Mouse (Mus musculus) midbrain, embryonic 15.5 days (tissue): ENCODE data around the gene Abhd17c. TPM values are rescaled to one million over a fixed set of nuclear protein-coding genes. Genes with fewer than 3 reads are reported as not detected.

Experiments
- ATAC-seq: fragments of 200-750 bp; cut with Nextera tagmentation; replicated peaks from 2 replicates; pipeline ENCODE4 v1.8.0; 2017; ENCODE audit warnings: moderate TSS enrichment
- H3K27ac ChIP-seq: fragments of 300-500 bp; sonication (generic); 2 replicates; pipeline ENCODE4 v1.5.1; 2015; ENCODE audit warnings: mild to moderate bottlenecking, inconsistent platforms
- H3K27me3 ChIP-seq: fragments of 300-500 bp; sonication (generic); replicated peaks from 2 replicates; pipeline ENCODE4 v1.6.1; 2015; ENCODE audit warnings: inconsistent platforms
- H3K36me3 ChIP-seq: fragments of 300-500 bp; sonication (generic); replicated peaks from 2 replicates; pipeline ENCODE4 v1.6.1; 2015; ENCODE audit warnings: inconsistent platforms
- H3K4me1 ChIP-seq: fragments of 300-500 bp; sonication (generic); 2 replicates; pipeline ENCODE4 v1.6.1; 2015; ENCODE audit warnings: inconsistent platforms
- H3K4me2 ChIP-seq: fragments of 300-500 bp; sonication (generic); 2 replicates; pipeline ENCODE4 v1.6.1; 2015; ENCODE audit warnings: inconsistent platforms, mild to moderate bottlenecking, moderate library complexity
- H3K4me3 ChIP-seq: fragments of 300-500 bp; sonication (generic); 2 replicates; pipeline ENCODE4 v1.5.1; 2015; ENCODE audit warnings: mild to moderate bottlenecking, inconsistent platforms
- H3K9ac ChIP-seq: fragments of 300-500 bp; sonication (generic); 2 replicates; pipeline ENCODE4 v1.6.1; 2015; ENCODE audit warnings: mild to moderate bottlenecking, inconsistent platforms
- H3K9me3 ChIP-seq: fragments of 300-500 bp; sonication (generic); 2 replicates; pipeline ENCODE4 v1.6.1; 2016; ENCODE audit warnings: inconsistent platforms
- WGBS: fragments of 180-500 bp; shearing (Covaris S2); methylation state at CpG from one replicate; pipeline ENCODE4 v1.1.7; 2015; ENCODE audit warnings: mixed read lengths; 5-methylcytosine and 5-hydroxymethylcytosine counted together
- polyA plus RNA-seq: library from polyadenylated mRNA; unstranded; fragments of >200 nt; fragmentation: Nextera tagmentation; extraction: Ambion mirVana; gene quantifications from 2 replicates; pipeline ENCODE4 v1.2.1, GENCODE M21; 2015

Abhd17c gene
- polyA plus RNA-seq, 1 experiment from 2014 or later = 69.9 TPM

GRCm38 (mm10) chr7:84112351-84113034, 39.2 kb downstream of the Abhd17c start:
- Histone ChIP-seq H3K9me3 (no peaks in the 10 kb centered on the region), H3K4me2 (no peak overlapping the region), H3K9ac (no peak overlapping the region), H3K27me3 (no peaks in the 10 kb centered on the region), H3K27ac (no peak overlapping the region), H3K4me1 (peaks cover 26% of the 10 kb centered on the region), H3K36me3 (peaks cover 7% of the 10 kb centered on the region; the same call in 1 of the 2 replicates), H3K4me3 (no peak overlapping the region)
- ATAC-seq = no peak; the same call in 1 of the 2 replicates
- WGBS = 52% methylated on average over 6 of the region's 6 CpGs

- H3K4me3 ChIP-seq = no peak overlapping the region
- no peak overlapping the region for H3K9ac ChIP-seq
- no peak overlapping the region for H3K4me2 ChIP-seq
- no peaks in the 10 kb centered on the region for H3K27me3 ChIP-seq
- WGBS = 69% methylated on average over 10 of the region's 10 CpGs
- ATAC-seq = no peak
- H3K9me3 ChIP-seq = no peaks in the 10 kb centered on the region
- H3K36me3 ChIP-seq = peaks cover 7% of the 10 kb centered on the region; the same call in 1 of the 2 replicates
- H3K4me1 ChIP-seq = peaks cover 26% of the 10 kb centered on the region
- no peak overlapping the region for H3K27ac ChIP-seq
These were observed 39.9 kb downstream of the Abhd17c start for GRCm38 (mm10) chr7:84111716-84112350.

GRCm38 (mm10) chr7:84106942-84107341, 44.8 kb downstream of the Abhd17c start:
- Histone ChIP-seq H3K4me1 (0 out of 2 replicates have a peak, but pooled peaks cover under 1% of the 10 kb centered on the region), H3K9ac (no peak overlapping the region), H3K9me3 (no peaks in the 10 kb centered on the region), H3K27ac (no peak overlapping the region), H3K4me3 (no peak overlapping the region), H3K27me3 (no peaks in the 10 kb centered on the region), H3K36me3 (0 out of 2 replicates have a peak, but pooled peaks cover 7% of the 10 kb centered on the region), H3K4me2 (no peak overlapping the region)
- 90% methylated on average over 1 of the region's 1 CpGs for WGBS
- ATAC-seq = no peak

- no peak overlapping the region for H3K27ac ChIP-seq
- WGBS = 97% methylated on average over 1 of the region's 1 CpGs
- no peaks in the 10 kb centered on the region for H3K4me1 ChIP-seq
- H3K4me2 ChIP-seq = no peak overlapping the region
- no peak overlapping the region for H3K4me3 ChIP-seq
- no peak overlapping the region for H3K9ac ChIP-seq
- H3K36me3 ChIP-seq = no peaks in the 10 kb centered on the region
- no peak for ATAC-seq
- no peaks in the 10 kb centered on the region for H3K9me3 ChIP-seq
- H3K27me3 ChIP-seq = no peaks in the 10 kb centered on the region
These were observed 49.1 kb downstream of the Abhd17c start for GRCm38 (mm10) chr7:84102589-84102988.

GRCm38 (mm10) chr7:84100672-84101071, 51.0 kb downstream of the Abhd17c start:
- 98% methylated on average over 3 of the region's 3 CpGs for WGBS
- H3K4me3 ChIP-seq = no peak overlapping the region

GRCm38 (mm10) chr7:84098098-84098497, 53.6 kb downstream of the Abhd17c start:
- Histone ChIP-seq H3K27ac (no peak overlapping the region), H3K4me3 (no peak overlapping the region), H3K27me3 (no peaks in the 10 kb centered on the region), H3K4me2 (no peak overlapping the region), H3K9ac (no peak overlapping the region), H3K9me3 (no peaks in the 10 kb centered on the region), H3K4me1 (no peaks in the 10 kb centered on the region), H3K36me3 (no peaks in the 10 kb centered on the region)
- WGBS = 95% methylated on average over 1 of the region's 1 CpGs
- ATAC-seq = no peak

More at GRCm38 (mm10) chr7:84100672-84101071, 51.0 kb downstream of the Abhd17c start:
- Histone ChIP-seq H3K27ac (no peak overlapping the region), H3K27me3 (no peaks in the 10 kb centered on the region), H3K4me1 (no peaks in the 10 kb centered on the region), H3K36me3 (no peaks in the 10 kb centered on the region), H3K9me3 (no peaks in the 10 kb centered on the region), H3K4me2 (no peak overlapping the region), H3K9ac (no peak overlapping the region)
- no peak for ATAC-seq

- no peak overlapping the region for H3K4me3 ChIP-seq
- no peak overlapping the region for H3K4me2 ChIP-seq
- no peak for ATAC-seq
- H3K27ac ChIP-seq = no peak overlapping the region
- H3K36me3 ChIP-seq = no peaks in the 10 kb centered on the region
- no peak overlapping the region for H3K9ac ChIP-seq
- H3K4me1 ChIP-seq = no peaks in the 10 kb centered on the region
- H3K27me3 ChIP-seq = no peaks in the 10 kb centered on the region
- no peaks in the 10 kb centered on the region for H3K9me3 ChIP-seq
- WGBS = 62% methylated on average over 6 of the region's 6 CpGs
These were observed 55.2 kb downstream of the Abhd17c start for GRCm38 (mm10) chr7:84096501-84096900.

- Histone ChIP-seq H3K4me1 (peaks cover 8% of the 10 kb centered on the region; the same call in 1 of the 2 replicates), H3K36me3 (no peaks in the 10 kb centered on the region), H3K4me3 (no peak overlapping the region), H3K9me3 (no peaks in the 10 kb centered on the region), H3K27me3 (peaks cover 4% of the 10 kb centered on the region; the same call in 1 of the 2 replicates), H3K9ac (no peak overlapping the region), H3K27ac (no peak overlapping the region), H3K4me2 (no peak overlapping the region)
- WGBS = 88% methylated on average over 4 of the region's 4 CpGs
- ATAC-seq = no peak
These were observed 60.9 kb downstream of the Abhd17c start for GRCm38 (mm10) chr7:84090793-84091192.

GRCm38 (mm10) chr7:84089777-84090176, 61.9 kb downstream of the Abhd17c start:
- H3K4me3 ChIP-seq = no peak overlapping the region
- H3K27me3 ChIP-seq = peaks cover 14% of the 10 kb centered on the region; the same call in 1 of the 2 replicates
- H3K4me2 ChIP-seq = no peak overlapping the region
- ATAC-seq = no peak
- H3K4me1 ChIP-seq = peaks cover 18% of the 10 kb centered on the region
- H3K36me3 ChIP-seq = no peaks in the 10 kb centered on the region
- no peak overlapping the region for H3K9ac ChIP-seq
- no peaks in the 10 kb centered on the region for H3K9me3 ChIP-seq
- 14% methylated on average over 1 of the region's 1 CpGs for WGBS
- no peak overlapping the region for H3K27ac ChIP-seq

GRCm38 (mm10) chr7:84088971-84089370, 62.7 kb downstream of the Abhd17c start:
- no peak overlapping the region for H3K9ac ChIP-seq
- H3K36me3 ChIP-seq = no peaks in the 10 kb centered on the region
- ATAC-seq = no peak
- no peak overlapping the region for H3K4me3 ChIP-seq
- no peak overlapping the region for H3K4me2 ChIP-seq
- peaks cover 20% of the 10 kb centered on the region for H3K27me3 ChIP-seq
- 19% methylated on average over 4 of the region's 4 CpGs for WGBS
- no peaks in the 10 kb centered on the region for H3K9me3 ChIP-seq
- no peak overlapping the region for H3K27ac ChIP-seq
- peaks cover 18% of the 10 kb centered on the region for H3K4me1 ChIP-seq

- Histone ChIP-seq H3K27ac (no peak overlapping the region), H3K36me3 (no peaks in the 10 kb centered on the region), H3K4me3 (no peak overlapping the region), H3K9ac (no peak overlapping the region), H3K4me2 (no peak overlapping the region), H3K27me3 (peaks cover 22% of the 10 kb centered on the region), H3K9me3 (no peaks in the 10 kb centered on the region), H3K4me1 (peaks cover 18% of the 10 kb centered on the region)
- WGBS = 85% methylated on average over 3 of the region's 3 CpGs
- ATAC-seq = no peak
These were observed 63.5 kb downstream of the Abhd17c start for GRCm38 (mm10) chr7:84088191-84088590.

- Histone ChIP-seq H3K4me1 (peaks cover 18% of the 10 kb centered on the region), H3K9ac (peak within 1 kb of the TSS; percentile 55), H3K9me3 (no peaks in the 10 kb centered on the region), H3K4me2 (peak within 1 kb of the TSS; percentile 77), H3K27ac (no peak within 1 kb of the TSS), H3K4me3 (peak within 1 kb of the TSS; percentile 55), H3K36me3 (no peaks in the 10 kb centered on the region), H3K27me3 (peaks cover 22% of the 10 kb centered on the region)
- peak; percentile 92 for ATAC-seq
- WGBS = 1% methylated on average over 54 of the region's 54 CpGs
These were observed 65.5 kb downstream of the Abhd17c start, which contains the start of gene Cemip for GRCm38 (mm10) chr7:84086039-84086829. Gene Cemip, minus strand, starts transcription at chr7:84086502.
